Mouse (Mus musculus): ENCODE measurements around the gene Prss57.
"Not testable (repeated sequence)": the region's sequence is repeated elsewhere in the genome, so short reads cannot be mapped to it uniquely, and the experiment has no call there.

Prss57 gene

GRCm38 (mm10) chr10:79781139-79781538 is 9.6 kb downstream of the Prss57 start:
- DNase-seq (ENCODE audit: low read depth), result no peak

- peak; percentile 79 for DNase-seq (ENCODE audit: low read depth)
These were observed 10.1 kb downstream of the Prss57 start for GRCm38 (mm10) chr10:79780664-79781015.

GRCm38 (mm10) chr10:79779784-79780663 is 10.7 kb downstream of the Prss57 start:
- DNase-seq (ENCODE audit: low read depth), result peak; percentile 95

- no peak for DNase-seq (ENCODE audit: low read depth)
These were observed 11.6 kb downstream of the Prss57 start for GRCm38 (mm10) chr10:79779193-79779592.

- no peak for DNase-seq (ENCODE audit: low read depth)
These were observed 12.8 kb downstream of the Prss57 start for GRCm38 (mm10) chr10:79778006-79778405.

GRCm38 (mm10) chr10:79777103-79777531 is 13.6 kb downstream of the Prss57 start, which contains the start of gene Fstl3:
TSS of gene Fstl3 (plus strand) at chr10:79777272.
- no peak for DNase-seq (ENCODE audit: low read depth)

- no peak for DNase-seq (ENCODE audit: low read depth)
These were observed 16.1 kb downstream of the Prss57 start for GRCm38 (mm10) chr10:79774486-79775279.

- no peak for DNase-seq (ENCODE audit: low read depth)
These were observed 17.6 kb downstream of the Prss57 start for GRCm38 (mm10) chr10:79773208-79773607.

GRCm38 (mm10) chr10:79772320-79772719 is 18.4 kb downstream of the Prss57 start:
- no peak for DNase-seq (ENCODE audit: low read depth)

- no peak for DNase-seq (ENCODE audit: low read depth)
These were observed 21.4 kb downstream of the Prss57 start for GRCm38 (mm10) chr10:79769329-79769728.

GRCm38 (mm10) chr10:79768400-79768799 is 22.4 kb downstream of the Prss57 start:
- no peak for DNase-seq (ENCODE audit: low read depth)

- DNase-seq (ENCODE audit: low read depth), result peak; percentile 64
These were observed 23.2 kb downstream of the Prss57 start for GRCm38 (mm10) chr10:79767372-79768244.

- DNase-seq (ENCODE audit: low read depth), result peak; percentile 100
These were observed 24.0 kb downstream of the Prss57 start, which contains the start of gene Rnf126 for GRCm38 (mm10) chr10:79766508-79767325. TSS of gene Rnf126 (minus strand) at chr10:79766952.

GRCm38 (mm10) chr10:79766001-79766507 is 24.7 kb downstream of the Prss57 start:
- no peak for DNase-seq (ENCODE audit: low read depth)

- DNase-seq (ENCODE audit: low read depth), result no peak
These were observed 25.5 kb downstream of the Prss57 start for GRCm38 (mm10) chr10:79765228-79765745.

GRCm38 (mm10) chr10:79764234-79764633 is 26.5 kb downstream of the Prss57 start:
- no peak for DNase-seq (ENCODE audit: low read depth)

- no peak for DNase-seq (ENCODE audit: low read depth)
These were observed 27.9 kb downstream of the Prss57 start for GRCm38 (mm10) chr10:79762875-79763274.

GRCm38 (mm10) chr10:79760603-79761143 is 30.1 kb downstream of the Prss57 start:
- DNase-seq (ENCODE audit: low read depth), result no peak

GRCm38 (mm10) chr10:79759675-79760074 is 31.1 kb downstream of the Prss57 start:
- DNase-seq (ENCODE audit: low read depth), result not testable (repeated sequence)

GRCm38 (mm10) chr10:79756660-79757059 is 34.1 kb downstream of the Prss57 start:
- DNase-seq (ENCODE audit: low read depth), result no peak
